Mouse (Mus musculus) cortical plate, adult 2 months (tissue): ENCODE measurements around the gene Nlk.

ENCODE experiments used
- CTCF ChIP-seq: fragments of 200-500 bp; IDR thresholded peaks from 2 replicates; pipeline ENCODE4 v1.5.1; 2011; ENCODE audit warnings: mild to moderate bottlenecking, control low read depth, low read length; ENCODE audit not compliant: insufficient read depth; ENCODE audit errors: extremely low read depth
- POLR2A ChIP-seq: fragments of 200-500 bp; IDR thresholded peaks from 2 replicates; pipeline ENCODE4 v1.6.1; 2011; ENCODE audit warnings: mild to moderate bottlenecking, low read length, control low read depth; ENCODE audit not compliant: insufficient read depth; ENCODE audit errors: extremely low read depth

DNA sequence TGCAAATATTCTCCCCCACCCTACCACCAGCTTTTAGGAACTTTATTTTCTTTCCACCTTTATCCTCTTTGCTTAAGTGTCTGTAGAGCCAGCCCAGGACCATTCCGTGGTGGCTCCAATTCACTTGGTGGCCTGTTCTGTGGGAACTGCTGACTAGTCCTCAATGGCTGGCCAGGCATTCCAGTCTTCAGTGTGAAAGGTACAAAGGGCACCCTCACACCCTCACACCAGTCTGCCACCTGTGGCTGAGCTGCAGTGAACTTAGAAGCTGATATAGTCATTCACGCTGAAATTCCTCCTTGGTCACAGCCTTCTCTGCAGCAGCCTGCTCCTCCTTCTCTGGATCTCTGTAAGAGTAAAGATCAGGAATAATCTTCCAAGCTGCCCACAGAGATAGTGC lies 11.5 kb upstream of the Nlk start:
- TF ChIP-seq CTCF (no peak), POLR2A (no peak)
